Mouse (Mus musculus) mouse embryonic stem cell (cell line): ENCODE data around the gene Eif6.

ENCODE experiments used
- in situ Hi-C, 2 experiments: fragments of 300-500 bp; cut with MboI; formaldehyde crosslinking; loops; 1 replicate in 1 of 2; 3 replicates in 1 of 2; pipeline ENCODE4 v1.14.3; 2019 to 2020; ENCODE audit warnings: low sequenced_read_pairs in 2 of 2, low pct_unique_long_range_greater_than_20kb in 1 of 2, mixed read lengths in 1 of 2; ENCODE audit not compliant: unreplicated experiment in 1 of 2

Eif6 gene

DNA sequence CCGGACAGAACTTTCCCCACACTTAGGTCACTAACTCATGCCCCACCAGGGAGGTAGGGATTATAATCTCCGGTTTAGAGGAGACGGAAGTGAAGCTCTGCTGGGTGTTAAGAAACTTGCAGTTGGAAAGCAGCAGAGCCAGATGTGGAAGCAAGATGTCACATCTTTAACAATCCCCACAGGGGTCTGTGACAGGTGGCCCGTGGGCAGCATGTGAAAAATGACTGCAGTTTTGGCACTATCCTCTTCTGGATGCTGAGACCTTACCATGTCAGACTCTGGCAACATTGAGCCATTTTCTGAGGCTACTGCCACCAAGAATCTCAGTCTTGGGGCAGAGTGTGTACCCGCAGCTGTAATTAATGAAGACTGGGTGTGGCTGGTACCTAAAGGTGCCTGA is 22.7 kb downstream of the Eif6 start:
- in situ Hi-C loops: no loop called here

DNA sequence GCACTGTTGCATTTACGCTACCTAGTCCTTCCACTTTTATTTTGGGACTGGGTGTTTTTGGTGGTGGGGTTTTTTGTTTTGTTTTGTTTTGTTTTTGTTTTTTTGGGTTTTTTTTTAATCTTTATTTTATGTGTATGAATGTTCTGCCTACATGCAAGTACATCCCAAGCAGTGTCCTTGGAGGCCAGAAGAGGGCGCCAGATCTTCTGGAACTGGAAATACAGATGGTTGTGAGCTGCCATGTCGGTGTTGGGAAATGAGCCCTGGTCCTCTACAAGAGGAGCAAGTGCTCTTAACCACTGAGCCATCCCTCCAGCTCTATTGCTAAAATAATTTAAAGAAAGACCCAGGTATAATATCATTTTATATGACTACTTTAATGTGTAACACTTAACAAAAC is 24.0 kb downstream of the Eif6 start:
- in situ Hi-C loops: no loop called here

DNA sequence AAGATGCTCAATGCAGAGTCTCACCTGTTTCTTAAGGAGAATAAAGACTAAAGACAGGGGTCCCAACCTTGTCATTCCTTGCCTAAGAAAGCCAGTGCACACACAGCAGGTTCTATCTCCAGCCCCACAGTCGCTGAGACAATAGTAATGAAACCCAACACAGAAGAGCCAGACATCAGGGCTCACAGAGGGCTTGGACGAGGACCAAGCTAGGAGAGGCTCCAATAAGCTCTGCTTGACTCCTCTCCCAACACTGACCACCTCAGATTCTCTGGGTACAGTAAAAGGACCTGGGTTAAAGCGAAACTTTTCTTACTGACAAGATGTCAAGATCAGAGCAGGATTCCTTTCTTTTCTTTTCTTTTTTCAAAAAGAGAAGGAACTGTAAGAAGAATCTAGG is 28.1 kb downstream of the Eif6 start:
- in situ Hi-C loops: no loop called here

DNA sequence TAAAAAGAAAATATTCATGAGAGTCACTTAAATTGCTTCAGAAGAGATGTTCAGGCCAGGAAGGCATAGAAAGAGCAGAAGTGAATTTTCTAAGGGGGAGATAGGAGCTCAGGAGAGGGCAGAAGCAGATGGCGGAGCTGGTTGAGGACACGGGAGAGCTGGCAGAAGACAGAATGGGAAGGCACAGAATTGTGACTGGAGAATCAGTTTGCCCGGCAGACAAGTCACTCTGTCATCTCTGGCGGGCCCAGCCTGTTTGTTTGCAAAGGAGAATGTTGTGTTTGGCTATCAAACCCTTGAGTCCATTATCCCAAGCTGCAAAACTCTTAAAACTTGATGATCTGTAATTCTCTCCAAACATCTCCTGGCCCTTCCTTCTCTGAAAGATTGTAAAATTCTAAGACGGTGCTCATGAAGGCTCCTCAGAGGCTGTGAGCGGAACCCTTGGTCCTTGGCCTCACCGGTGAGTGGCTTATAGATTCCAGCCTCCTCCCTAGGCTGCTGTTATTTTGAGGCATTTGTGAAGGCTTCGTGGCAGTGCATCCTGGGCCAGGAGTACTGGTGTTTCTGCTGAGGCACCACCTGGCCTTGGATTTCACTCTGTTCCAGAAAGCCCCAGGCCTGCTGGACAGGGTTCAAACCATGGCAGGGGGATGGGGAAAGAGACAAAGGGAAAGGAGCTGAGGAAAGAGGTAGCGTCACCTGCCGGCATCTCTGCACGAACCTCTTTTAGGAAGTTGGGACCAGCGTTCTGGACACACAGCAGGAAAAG is 31.9 kb downstream of the Eif6 start:
- in situ Hi-C loops: no loop called here

DNA sequence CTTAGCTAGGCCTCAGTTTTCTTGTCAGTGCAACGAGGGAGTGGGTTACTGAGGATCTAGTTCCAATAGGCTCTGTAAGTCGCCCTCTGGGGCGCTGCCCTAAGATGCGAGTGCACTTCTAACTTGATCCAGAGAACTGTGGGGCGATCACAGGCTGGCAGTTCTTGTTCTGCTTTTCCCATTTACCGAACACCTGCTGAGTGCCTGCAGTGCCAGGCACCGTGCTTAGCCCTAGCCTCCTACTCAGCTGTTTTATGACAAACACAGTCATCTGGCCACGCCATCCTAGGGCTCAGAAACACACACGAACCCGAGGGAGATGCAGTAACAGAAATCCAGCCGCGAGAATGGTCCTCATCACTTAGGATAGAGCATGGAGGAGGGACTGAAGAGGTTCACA is 33.8 kb downstream of the Eif6 start:
- in situ Hi-C loops: no loop called here

DNA sequence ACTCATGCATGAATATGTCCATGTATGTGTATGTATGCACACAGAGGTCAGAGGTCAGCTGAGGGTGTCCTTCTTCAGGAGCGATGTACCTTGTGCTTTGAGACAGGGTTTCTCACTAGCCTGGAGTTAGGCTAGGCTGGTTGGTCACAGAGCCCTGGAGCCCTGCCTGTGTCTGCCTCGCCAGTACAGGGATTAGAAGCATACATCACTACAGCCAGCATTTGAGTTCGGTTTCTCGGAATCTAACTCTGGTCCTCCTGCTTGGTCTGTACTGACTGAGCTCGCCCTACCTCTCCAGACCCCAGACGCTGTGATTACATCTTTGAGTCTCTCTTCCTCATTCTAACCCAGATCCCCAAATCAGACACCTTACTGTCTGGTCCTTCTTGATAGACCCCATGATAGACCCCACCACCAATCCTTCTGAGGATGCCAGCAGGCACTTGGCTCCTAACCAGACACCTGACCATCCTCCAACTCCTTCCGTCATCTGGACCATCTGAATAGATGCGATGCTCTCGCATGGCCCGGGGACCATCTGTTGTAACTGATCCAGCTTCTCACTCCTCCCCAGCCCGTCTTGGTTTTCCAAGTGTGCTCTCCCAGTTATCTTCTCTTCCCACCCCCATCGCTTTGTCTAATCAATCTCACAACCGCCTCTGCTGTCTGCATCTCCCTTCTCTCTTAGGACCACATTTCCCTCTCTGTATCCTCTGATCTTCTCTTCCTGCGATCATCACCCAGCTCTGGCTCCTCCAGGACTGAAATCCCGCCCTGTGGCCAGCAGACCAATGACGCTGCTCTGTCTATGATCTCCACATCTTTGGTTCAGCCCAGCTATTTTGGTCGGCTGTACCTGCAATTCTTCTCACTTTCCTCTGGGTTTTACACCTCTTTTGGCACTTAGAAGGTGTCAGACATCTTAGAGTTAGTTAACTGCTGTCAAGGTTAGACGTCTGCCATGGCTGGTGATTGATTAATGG is 38.5 kb downstream of the Eif6 start:
- in situ Hi-C loops: no loop called here

DNA sequence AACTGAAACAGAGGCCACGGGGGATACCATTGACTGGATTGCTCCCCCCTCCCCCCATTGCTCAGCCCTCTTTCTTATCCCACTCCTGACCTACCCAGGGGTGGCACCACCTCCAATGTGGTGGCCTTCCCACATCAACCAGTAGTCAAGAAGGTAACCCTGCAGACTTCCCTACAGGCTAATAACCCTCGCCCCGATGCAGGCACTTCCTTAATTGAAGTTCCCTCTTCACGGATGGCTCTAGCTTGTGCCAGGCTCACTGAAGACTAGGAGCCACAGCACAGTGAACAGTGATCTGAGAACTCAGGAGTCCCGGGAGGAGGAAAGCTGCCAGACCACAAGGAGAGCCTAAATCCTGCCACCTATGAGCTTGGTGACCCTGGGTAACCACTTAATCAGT is 39.8 kb downstream of the Eif6 start:
- in situ Hi-C loops: no loop called here

DNA sequence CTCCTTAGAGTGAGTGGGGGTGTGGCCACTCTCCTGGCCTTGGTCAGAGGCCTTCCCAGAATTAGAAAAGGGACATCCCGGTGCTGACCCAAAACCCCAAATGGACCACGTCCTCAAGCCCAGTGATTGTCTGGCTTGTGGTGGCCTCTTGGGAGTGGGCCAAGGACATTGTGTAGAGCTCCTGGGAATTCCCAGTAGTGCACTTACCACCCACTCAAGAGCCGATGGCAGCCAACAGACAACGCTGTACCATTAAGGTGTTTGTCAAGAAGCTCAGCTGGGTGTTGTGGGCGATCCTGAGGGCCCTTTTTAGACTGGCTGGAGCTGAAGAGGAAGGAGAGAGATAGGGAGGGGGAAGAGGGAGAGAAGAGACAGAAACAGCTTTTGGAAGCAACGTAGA is 42.2 kb downstream of the Eif6 start:
- in situ Hi-C loops: no loop called here

DNA sequence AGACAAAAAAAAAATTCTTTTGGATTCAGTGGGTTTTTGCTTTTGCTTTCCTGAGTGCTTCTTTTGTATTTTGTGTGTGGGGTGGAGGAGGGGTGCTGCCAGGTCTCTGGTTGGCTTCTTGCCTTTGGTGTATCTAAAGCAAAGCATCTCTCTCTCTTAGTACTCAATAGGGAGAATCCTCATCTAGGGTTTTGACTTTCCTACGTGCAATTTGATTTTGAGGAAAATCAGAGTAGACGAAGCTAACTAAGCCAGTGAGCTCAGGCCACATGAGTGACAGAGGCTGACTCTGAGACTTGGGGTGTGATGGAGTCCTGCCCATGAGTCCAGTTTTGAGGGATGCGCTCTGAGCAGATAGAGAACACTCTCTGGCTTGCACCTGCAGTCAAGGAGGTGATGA is 47.2 kb downstream of the Eif6 start:
- in situ Hi-C loops: no loop called here

DNA sequence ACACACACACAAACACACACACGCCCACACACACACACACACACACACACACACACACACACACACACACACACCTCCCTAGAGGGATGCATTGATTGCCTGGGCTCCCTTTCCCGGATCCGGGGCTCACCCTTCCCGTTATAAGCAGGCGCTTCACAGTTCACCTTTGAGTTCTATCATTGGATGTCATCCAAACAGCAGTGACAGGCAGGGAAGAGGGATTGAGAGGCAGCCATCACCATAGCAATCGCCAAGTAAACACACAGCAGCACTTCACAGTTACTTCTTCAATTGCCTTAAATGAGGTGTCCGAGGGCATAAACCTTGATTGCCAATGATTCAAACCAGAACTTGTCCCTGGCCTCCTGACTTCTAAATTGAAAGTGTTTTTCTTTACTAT is 47.7 kb downstream of the Eif6 start:
- in situ Hi-C loops: no loop called here

DNA sequence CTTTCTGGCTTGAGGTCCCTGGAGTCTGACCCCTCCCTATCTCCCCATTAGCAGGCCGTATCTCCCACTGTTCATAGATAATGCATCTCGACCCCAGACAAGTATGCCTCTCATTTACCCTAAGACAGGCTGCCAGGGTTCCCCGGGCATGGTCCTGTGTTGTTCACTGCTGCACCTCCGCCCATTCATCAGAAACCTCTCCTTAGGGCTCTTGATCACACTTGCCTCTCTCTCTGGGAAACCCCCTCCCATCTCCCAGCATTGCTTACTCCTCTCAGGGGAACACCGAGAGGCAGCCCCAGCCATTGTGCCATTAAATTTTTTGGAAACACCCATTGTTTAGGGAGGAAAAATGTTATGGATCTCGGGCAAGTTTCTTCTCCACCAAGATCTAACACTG is 48.7 kb downstream of the Eif6 start:
- in situ Hi-C loops: no loop called here

DNA sequence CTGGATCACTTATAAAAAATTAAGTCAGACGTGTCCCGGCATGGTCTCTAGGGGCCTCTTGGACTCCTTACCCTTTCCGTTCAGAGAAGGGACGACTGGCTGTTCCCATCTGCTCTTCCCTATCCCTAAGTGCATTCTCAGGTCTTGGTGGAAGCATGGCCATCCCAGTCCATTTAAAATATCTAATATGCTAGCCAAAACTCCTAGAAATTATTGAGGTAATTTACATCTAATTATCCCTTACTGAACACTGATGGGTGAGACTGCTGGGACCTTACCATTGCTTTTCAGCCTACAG is 49.1 kb downstream of the Eif6 start:
- in situ Hi-C loops: no loop called here

DNA sequence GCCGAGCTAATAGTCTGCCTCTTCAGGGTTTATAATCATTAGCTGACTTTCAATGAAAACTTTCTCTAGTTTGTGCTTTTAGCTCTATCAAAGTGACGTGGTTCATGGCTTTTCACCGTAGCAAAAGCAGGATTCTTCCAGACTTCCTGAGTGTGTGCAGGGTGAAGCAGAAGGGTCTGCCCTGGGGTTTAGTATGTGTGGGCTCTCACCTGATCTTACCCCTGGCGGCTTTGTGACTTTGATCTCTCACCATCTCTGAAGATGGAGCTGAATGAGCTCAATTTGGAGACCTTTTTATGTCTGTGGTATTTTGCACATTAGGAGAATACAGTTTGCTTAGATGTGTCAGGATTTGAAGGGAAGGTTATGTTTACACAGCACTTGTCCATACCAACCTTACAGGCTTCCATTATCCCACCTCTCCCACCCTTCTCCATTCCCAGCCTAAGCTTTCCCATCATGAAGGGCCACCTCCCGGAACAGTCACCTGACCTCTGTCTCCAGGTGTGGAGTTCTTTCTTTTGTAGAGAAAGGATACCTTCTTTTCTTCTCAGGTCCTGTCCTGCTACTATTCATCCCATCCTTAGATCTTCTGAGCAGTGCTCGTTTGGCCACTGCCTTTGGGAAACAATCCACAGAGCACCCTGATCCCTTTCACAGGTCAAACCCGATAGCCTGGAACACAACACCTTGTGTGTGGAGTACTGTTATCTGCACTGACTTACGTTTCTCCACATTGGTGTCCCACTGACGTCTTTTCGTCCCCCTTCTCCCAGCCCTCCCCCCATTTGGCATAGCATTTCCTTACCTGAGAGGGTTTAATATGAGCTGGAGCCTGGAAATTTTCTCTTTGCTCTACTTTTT is 49.7 kb downstream of the Eif6 start:
- in situ Hi-C loops: no loop called here

DNA sequence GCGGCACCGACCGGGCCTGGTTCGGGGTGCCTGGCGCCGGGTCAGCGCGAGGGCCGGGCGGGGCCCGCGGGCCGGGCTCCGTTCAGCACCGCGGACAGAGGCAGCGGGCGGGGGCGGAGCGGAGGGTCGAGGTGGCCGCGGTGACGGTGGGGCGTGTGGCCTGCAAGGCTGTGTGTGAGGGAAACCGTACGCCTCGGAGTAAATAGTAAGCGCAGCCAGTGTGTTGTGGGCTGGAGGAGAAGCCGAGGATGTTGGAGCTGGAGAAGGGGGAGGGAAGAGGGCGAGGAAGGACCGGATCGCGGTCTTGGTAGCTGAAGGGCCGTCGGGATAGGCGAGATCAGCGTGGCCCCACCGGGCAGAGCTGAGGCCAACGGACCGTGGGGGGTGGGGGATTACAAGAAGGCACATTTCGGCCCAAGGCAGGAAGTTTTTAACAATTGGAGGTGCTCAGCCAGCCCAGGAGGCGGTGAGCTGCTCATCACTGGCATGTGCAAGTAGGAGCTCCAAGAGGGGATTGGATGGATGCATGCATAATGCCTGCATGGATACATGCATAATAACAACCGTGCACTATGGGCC is 51.0 kb downstream of the Eif6 start:
- in situ Hi-C loops: no loop called here

DNA sequence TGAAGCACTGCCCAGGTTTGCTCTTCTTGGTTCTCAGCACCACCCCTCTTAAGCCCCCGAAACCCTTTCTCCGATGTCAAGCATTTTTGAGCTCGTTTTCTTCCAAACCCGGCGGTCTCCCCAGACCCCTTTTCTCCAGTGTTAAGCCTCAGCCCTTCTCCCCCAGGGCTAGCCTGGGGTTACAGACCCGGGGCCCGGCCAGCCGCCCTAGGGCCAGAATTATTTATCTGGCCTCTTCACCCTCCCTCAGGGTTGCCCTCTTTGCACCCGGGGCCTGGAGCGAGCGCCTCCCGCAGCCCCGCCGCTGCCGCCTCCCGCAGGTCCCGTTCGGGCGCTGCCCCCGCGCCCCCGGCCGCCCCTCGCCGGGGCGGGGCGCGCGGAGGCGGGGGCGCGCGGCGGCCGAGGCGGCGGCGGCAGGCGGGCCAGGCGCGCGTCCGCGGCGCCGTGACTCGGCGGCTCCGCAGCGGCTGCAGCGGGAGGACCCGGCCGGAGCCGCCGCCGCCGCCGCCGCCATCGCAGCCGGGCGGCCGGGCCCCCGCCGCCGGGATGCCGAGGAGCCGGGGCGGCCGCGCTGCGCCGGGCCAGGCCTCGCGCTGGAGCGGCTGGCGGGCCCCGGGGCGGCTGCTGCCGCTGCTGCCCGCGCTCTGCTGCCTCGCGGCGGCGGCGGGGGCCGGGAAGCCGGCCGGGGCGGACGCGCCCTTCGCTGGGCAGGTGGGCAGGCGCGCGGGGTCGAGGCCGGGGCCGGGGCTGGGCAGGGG is 51.6 kb downstream of the Eif6 start, which contains the start of gene Mmp24:
Mmp24 (plus strand) TSS at position 416 of the 758 bp plus-strand sequence.
- in situ Hi-C loops: loop anchor here in 1 of 2 experiments (25.0 kb wide), 1 partner anchor 113 kb away; no protein-coding TSS in a partner anchor

DNA sequence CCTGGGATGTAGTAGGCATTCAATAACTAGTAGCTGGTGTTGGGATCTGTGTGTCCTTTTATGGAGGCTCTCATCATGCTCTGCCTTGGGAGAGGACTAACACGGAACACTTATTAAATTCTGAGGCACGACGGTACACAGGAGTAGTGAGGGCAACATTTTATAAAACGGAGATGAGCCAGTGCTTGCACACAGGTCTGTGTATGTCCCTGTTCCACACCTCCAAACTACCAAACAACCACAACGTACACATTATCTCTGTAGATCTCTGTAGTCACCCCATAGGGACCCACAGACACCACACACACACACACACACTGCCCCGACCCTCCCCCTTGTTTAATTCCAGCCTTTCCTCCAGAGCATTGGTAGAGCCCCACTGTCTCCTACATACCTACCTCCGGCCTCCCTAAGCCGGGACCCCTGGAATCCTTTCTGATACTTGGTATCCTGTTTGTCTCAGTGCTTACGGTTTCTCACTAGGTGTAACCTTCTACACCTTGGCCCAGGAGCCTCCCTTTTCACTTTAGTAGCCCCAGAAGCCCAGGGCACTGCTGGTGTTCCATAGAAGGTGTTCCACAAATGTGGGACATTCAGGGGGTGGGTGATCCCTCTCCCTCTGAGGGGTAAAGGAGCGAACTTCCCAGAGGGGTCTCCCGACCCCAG is 52.3 kb downstream of the Eif6 start:
- in situ Hi-C loops: loop anchor here in 1 of 2 experiments (25.0 kb wide), 1 partner anchor 112 kb away; no protein-coding TSS in a partner anchor

DNA sequence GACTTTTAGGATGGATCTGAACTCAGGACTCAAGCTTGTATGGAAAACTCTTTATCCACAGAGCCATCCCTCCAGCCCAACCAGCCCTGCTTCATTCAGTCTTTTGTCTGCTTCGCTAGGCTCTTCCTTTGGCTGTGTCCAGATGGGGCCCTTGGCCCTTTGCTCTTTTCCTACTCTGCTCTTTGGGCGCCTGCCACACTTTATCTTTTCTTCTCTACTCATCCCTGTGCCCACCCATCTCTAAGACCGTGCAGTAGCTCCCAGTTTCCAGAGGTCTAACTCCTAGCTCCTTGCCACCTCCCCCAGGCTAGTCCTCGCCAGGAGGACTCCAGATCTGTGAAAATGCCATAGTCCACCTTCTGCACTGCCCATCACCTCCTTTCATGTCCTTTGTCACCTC is 53.1 kb downstream of the Eif6 start:
- in situ Hi-C loops: loop anchor here in 1 of 2 experiments (25.0 kb wide), 1 partner anchor 111 kb away; no protein-coding TSS in a partner anchor
